Mouse (Mus musculus): ENCODE data around the gene Tgm1. TPM values are rescaled to one million over a fixed set of nuclear protein-coding genes. Genes with fewer than 3 reads are reported as not detected.
A peak's percentile ranks its signal among the peaks of the same experiment; 100 is the strongest.

Gene Tgm1
- polyA plus RNA-seq, 1 experiment, result 5.1 TPM

- no peak for TF ChIP-seq CTCF (IDR thresholded peaks at IDR 0.05; ENCODE audit: control insufficient read depth, insufficient read depth, low read length)
- no peak for TF ChIP-seq POLR2A (IDR thresholded peaks at IDR 0.05; ENCODE audit: borderline replicate concordance, control insufficient read depth, low read depth, low read length)
- Histone ChIP-seq H3K27ac (ENCODE audit: control insufficient read depth, insufficient read depth, low read depth, low read length, poor library complexity) (no peak overlapping the region), H3K4me3 (replicated peaks; ENCODE audit: control insufficient read depth, low read depth, low read length) (no peak overlapping the region), H3K4me1 (ENCODE audit: control insufficient read depth, insufficient read depth, low read length) (no peaks in the 10 kb centered on the region)
- WGBS, result 64% methylated on average over 5 of the region's 5 CpGs
These were observed 6.3 kb downstream of the Tgm1 start for GRCm38 (mm10) chr14:55707397-55707796.

GRCm38 (mm10) chr14:55706051-55706600, 7.6 kb downstream of the Tgm1 start:
- Histone ChIP-seq H3K27ac (ENCODE audit: control insufficient read depth, insufficient read depth, low read depth, low read length, poor library complexity) (no peak overlapping the region), H3K4me1 (ENCODE audit: control insufficient read depth, insufficient read depth, low read length) (no peaks in the 10 kb centered on the region), H3K4me3 (replicated peaks; ENCODE audit: control insufficient read depth, low read depth, low read length) (no peak overlapping the region)
- TF ChIP-seq CTCF (IDR thresholded peaks at IDR 0.05; ENCODE audit: control insufficient read depth, insufficient read depth, low read length) (no peak), POLR2A (IDR thresholded peaks at IDR 0.05; ENCODE audit: borderline replicate concordance, control insufficient read depth, low read depth, low read length) (no peak)
- 68% methylated on average over 8 of the region's 8 CpGs for WGBS

- H3K4me3 ChIP-seq (replicated peaks; ENCODE audit: control insufficient read depth, low read depth, low read length), result no peak overlapping the region
- TF ChIP-seq POLR2A (IDR thresholded peaks at IDR 0.05; ENCODE audit: borderline replicate concordance, control insufficient read depth, low read depth, low read length) (no peak), CTCF (IDR thresholded peaks at IDR 0.05; ENCODE audit: control insufficient read depth, insufficient read depth, low read length) (no peak)
- no peaks in the 10 kb centered on the region for H3K4me1 ChIP-seq (ENCODE audit: control insufficient read depth, insufficient read depth, low read length)
- no peak overlapping the region for H3K27ac ChIP-seq (ENCODE audit: control insufficient read depth, insufficient read depth, low read depth, low read length, poor library complexity)
- 82% methylated on average over 6 of the region's 6 CpGs for WGBS
These were observed 11.0 kb downstream of the Tgm1 start for GRCm38 (mm10) chr14:55702761-55703160.

GRCm38 (mm10) chr14:55701131-55701530, 12.6 kb downstream of the Tgm1 start:
- 81% methylated on average over 9 of the region's 9 CpGs for WGBS
- TF ChIP-seq CTCF (IDR thresholded peaks at IDR 0.05; ENCODE audit: control insufficient read depth, insufficient read depth, low read length) (no peak), POLR2A (IDR thresholded peaks at IDR 0.05; ENCODE audit: borderline replicate concordance, control insufficient read depth, low read depth, low read length) (no peak)
- Histone ChIP-seq H3K4me1 (ENCODE audit: control insufficient read depth, insufficient read depth, low read length) (no peaks in the 10 kb centered on the region; the same call in 1 of the 2 replicates), H3K27ac (ENCODE audit: control insufficient read depth, insufficient read depth, low read depth, low read length, poor library complexity) (no peak overlapping the region), H3K4me3 (replicated peaks; ENCODE audit: control insufficient read depth, low read depth, low read length) (no peak overlapping the region)

- TF ChIP-seq POLR2A (IDR thresholded peaks at IDR 0.05; ENCODE audit: borderline replicate concordance, control insufficient read depth, low read depth, low read length) (no peak), CTCF (IDR thresholded peaks at IDR 0.05; ENCODE audit: control insufficient read depth, insufficient read depth, low read length) (no peak)
- H3K4me1 ChIP-seq (ENCODE audit: control insufficient read depth, insufficient read depth, low read length), result no peaks in the 10 kb centered on the region; the same call in 1 of the 2 replicates
- no peak overlapping the region for H3K27ac ChIP-seq (ENCODE audit: control insufficient read depth, insufficient read depth, low read depth, low read length, poor library complexity)
- WGBS, result 39% methylated on average over 4 of the region's 4 CpGs
- H3K4me3 ChIP-seq (replicated peaks; ENCODE audit: control insufficient read depth, low read depth, low read length), result no peak overlapping the region
These were observed 16.5 kb downstream of the Tgm1 start for GRCm38 (mm10) chr14:55697226-55697625.

GRCm38 (mm10) chr14:55689433-55689832, 24.3 kb downstream of the Tgm1 start:
- Histone ChIP-seq H3K4me1 (ENCODE audit: control insufficient read depth, insufficient read depth, low read length) (no peaks in the 10 kb centered on the region), H3K27ac (ENCODE audit: control insufficient read depth, insufficient read depth, low read depth, low read length, poor library complexity) (no peak overlapping the region), H3K4me3 (replicated peaks; ENCODE audit: control insufficient read depth, low read depth, low read length) (no peak overlapping the region)
- TF ChIP-seq POLR2A (IDR thresholded peaks at IDR 0.05; ENCODE audit: borderline replicate concordance, control insufficient read depth, low read depth, low read length) (no peak), CTCF (IDR thresholded peaks at IDR 0.05; ENCODE audit: control insufficient read depth, insufficient read depth, low read length) (no peak)
- 75% methylated on average over 10 of the region's 10 CpGs for WGBS

- WGBS, result 8% methylated on average over 3 of the region's 3 CpGs
These were observed 31.6 kb downstream of the Tgm1 start for GRCm38 (mm10) chr14:55682118-55682493.

GRCm38 (mm10) chr14:55681160-55682117, 32.3 kb downstream of the Tgm1 start, which contains the start of gene Tinf2:
Gene Tinf2 (minus strand): TSS chr14:55681820.
- H3K4me3 ChIP-seq (replicated peaks; ENCODE audit: control insufficient read depth, low read depth, low read length), result peak within 1 kb of the TSS; percentile 74
- under 1% methylated on average over 66 of the region's 66 CpGs for WGBS
- H3K27ac ChIP-seq (ENCODE audit: control insufficient read depth, insufficient read depth, low read depth, low read length, poor library complexity), result peak within 1 kb of the TSS; percentile 96
- peak; percentile 67 for TF ChIP-seq CTCF (IDR thresholded peaks at IDR 0.05; ENCODE audit: control insufficient read depth, insufficient read depth, low read length)
- peak; percentile 58; the same call in 1 of the 2 replicates for TF ChIP-seq POLR2A (IDR thresholded peaks at IDR 0.05; ENCODE audit: borderline replicate concordance, control insufficient read depth, low read depth, low read length)
- no peaks in the 10 kb centered on the region for H3K4me1 ChIP-seq (ENCODE audit: control insufficient read depth, insufficient read depth, low read length)

More at GRCm38 (mm10) chr14:55682118-55682493, 31.6 kb downstream of the Tgm1 start:
- no peak for TF ChIP-seq CTCF (IDR thresholded peaks at IDR 0.05; ENCODE audit: control insufficient read depth, insufficient read depth, low read length)
- TF ChIP-seq POLR2A (IDR thresholded peaks at IDR 0.05; ENCODE audit: borderline replicate concordance, control insufficient read depth, low read depth, low read length), result no peak
- Histone ChIP-seq H3K4me1 (ENCODE audit: control insufficient read depth, insufficient read depth, low read length) (no peaks in the 10 kb centered on the region), H3K27ac (ENCODE audit: control insufficient read depth, insufficient read depth, low read depth, low read length, poor library complexity) (peak overlapping the region; percentile 96), H3K4me3 (replicated peaks; ENCODE audit: control insufficient read depth, low read depth, low read length) (peak overlapping the region; percentile 74)

Measured in bone marrow, adult 2 months (tissue).